Mouse (Mus musculus) CD4-positive helper T cell, adult 2 months (primary cell): ENCODE results near the gene Zdhhc18.
A peak's percentile ranks its signal among the peaks of the same experiment; 100 is the strongest.

Source experiments
- DNase-seq: peaks from one replicate; pipeline ENCODE4 v3.0.0-alpha.2; 2012; ENCODE audit warnings: low read depth, missing footprints, low spot score

Zdhhc18 gene

GRCm38 (mm10) chr4:133631071-133631768, 18.7 kb downstream of the Zdhhc18 start:
- DNase-seq = peak; percentile 66

GRCm38 (mm10) chr4:133630326-133630920, 19.5 kb downstream of the Zdhhc18 start:
- DNase-seq = no peak

GRCm38 (mm10) chr4:133629191-133629590, 20.8 kb downstream of the Zdhhc18 start:
- DNase-seq = peak; percentile 72

- DNase-seq = no peak
These were observed 21.4 kb downstream of the Zdhhc18 start for GRCm38 (mm10) chr4:133628517-133628916.

GRCm38 (mm10) chr4:133627039-133627438, 22.9 kb downstream of the Zdhhc18 start:
- DNase-seq = no peak

GRCm38 (mm10) chr4:133626621-133627020, 23.3 kb downstream of the Zdhhc18 start:
- DNase-seq = no peak

- no peak for DNase-seq
These were observed 23.7 kb downstream of the Zdhhc18 start for GRCm38 (mm10) chr4:133626221-133626620.

- peak; percentile 87 for DNase-seq
These were observed 24.3 kb downstream of the Zdhhc18 start for GRCm38 (mm10) chr4:133625621-133626071.

GRCm38 (mm10) chr4:133624830-133625229, 25.1 kb downstream of the Zdhhc18 start:
- peak; percentile 60 for DNase-seq

GRCm38 (mm10) chr4:133622161-133622695, 27.7 kb downstream of the Zdhhc18 start:
- peak; percentile 90 for DNase-seq

GRCm38 (mm10) chr4:133620668-133621067, 29.3 kb downstream of the Zdhhc18 start:
- peak; percentile 87 for DNase-seq

- peak; percentile 59 for DNase-seq
These were observed 30.3 kb downstream of the Zdhhc18 start for GRCm38 (mm10) chr4:133619473-133620136.

GRCm38 (mm10) chr4:133617936-133618335, 32.0 kb downstream of the Zdhhc18 start:
- no peak for DNase-seq

- no peak for DNase-seq
These were observed 34.5 kb downstream of the Zdhhc18 start for GRCm38 (mm10) chr4:133615416-133615815.

- no peak for DNase-seq
These were observed 35.6 kb downstream of the Zdhhc18 start for GRCm38 (mm10) chr4:133614274-133614761.

- DNase-seq = no peak
These were observed 36.1 kb downstream of the Zdhhc18 start for GRCm38 (mm10) chr4:133613867-133614266.

- DNase-seq = no peak
These were observed 36.9 kb downstream of the Zdhhc18 start for GRCm38 (mm10) chr4:133613026-133613425.

GRCm38 (mm10) chr4:133612416-133612815, 37.5 kb downstream of the Zdhhc18 start:
- DNase-seq = no peak

GRCm38 (mm10) chr4:133611815-133612214, 38.1 kb downstream of the Zdhhc18 start:
- no peak for DNase-seq

- peak; percentile 77 for DNase-seq
These were observed 40.2 kb downstream of the Zdhhc18 start for GRCm38 (mm10) chr4:133609719-133610118.

GRCm38 (mm10) chr4:133607284-133607683, 42.7 kb downstream of the Zdhhc18 start:
- DNase-seq = no peak

- no peak for DNase-seq
These were observed 44.6 kb downstream of the Zdhhc18 start for GRCm38 (mm10) chr4:133605330-133605729.
